ENCODE assay signal across 25 mouse cellular contexts in the genomic region with DNA sequence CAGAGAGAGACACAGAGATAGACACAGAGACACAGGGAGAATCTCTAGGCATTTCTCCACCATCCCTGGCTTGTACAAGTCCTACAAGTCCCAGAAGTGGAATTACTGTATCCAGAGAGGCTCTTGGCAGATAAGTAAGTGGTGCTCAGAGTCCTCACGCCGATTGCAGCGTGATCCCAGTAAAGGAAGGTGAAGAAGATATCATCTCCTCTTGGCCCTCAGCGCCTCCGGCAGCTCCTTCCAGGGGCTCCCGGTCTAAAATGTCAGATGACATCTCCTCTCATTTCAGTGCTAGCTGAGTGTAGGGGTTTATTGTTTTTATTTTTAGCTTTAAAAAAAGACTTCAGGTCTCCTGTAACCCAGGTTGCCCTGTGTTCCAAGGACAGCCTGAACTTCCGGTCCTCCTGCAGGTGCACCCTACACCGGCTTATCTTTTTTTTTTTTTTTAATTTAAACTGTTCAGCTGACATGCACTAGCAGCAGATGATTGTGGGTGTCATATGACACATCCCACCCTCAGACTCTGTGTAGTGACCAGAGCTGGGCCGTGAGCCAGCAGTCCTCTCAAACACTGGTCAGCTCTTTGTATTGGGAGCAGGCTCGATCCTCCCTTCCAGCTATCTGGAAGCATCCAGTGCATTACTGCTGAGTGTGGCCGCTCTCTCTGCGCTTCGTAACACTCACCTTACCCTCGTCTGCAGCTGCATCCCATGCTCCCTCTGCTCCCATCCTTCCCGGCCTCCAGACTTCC. TPM values are rescaled to one million over a fixed set of nuclear protein-coding genes. Genes with fewer than 3 reads are reported as not detected.
A peak's percentile ranks its signal among the peaks of the same experiment; 100 is the strongest.
DNase-seq lines count a peak whose midpoint lies in the region; ATAC-seq and TF ChIP-seq lines count a peak whose summit lies in the region.
"Had no signal": no experiment of that assay in that cellular context is flagged by ENCODE, and none has a peak within 500 bp of the region (broad histone marks: within the 10 kb centered on the region; RNA-seq: fewer than 3 reads in every experiment).

No protein-coding gene starts in this region.

- H3K9me3 ChIP-seq in embryonic facial prominence, embryonic 13.5 days = no peaks in the 10 kb centered on the region
- H3K9me3 ChIP-seq in embryonic facial prominence, embryonic 10.5 days = no peaks in the 10 kb centered on the region
- H3K9me3 ChIP-seq in heart, embryonic 15.5 days (replicated peaks) = no peaks in the 10 kb centered on the region
- no peaks in the 10 kb centered on the region for H3K9me3 ChIP-seq in heart, embryonic 11.5 days (replicated peaks; ENCODE audit: control insufficient read depth, low read length)
- no peaks in the 10 kb centered on the region for H3K9me3 ChIP-seq in lung, embryonic 14.5 days (ENCODE audit: low read depth, low read length)
- H3K9me3 ChIP-seq: hindbrain, embryonic 15.5 days; liver, embryonic 13.5 days; midbrain, embryonic 13.5 days; neural tube, embryonic 12.5 days had no signal

- H3K4me3 ChIP-seq in embryonic facial prominence, embryonic 13.5 days = no peak overlapping the region
- H3K4me3 ChIP-seq in embryonic facial prominence, embryonic 10.5 days = no peak overlapping the region
- no peak overlapping the region for H3K4me3 ChIP-seq in heart, embryonic 15.5 days
- no peak overlapping the region for H3K4me3 ChIP-seq in heart, embryonic 11.5 days (ENCODE audit: low read depth, low read length)
- no peak overlapping the region for H3K4me3 ChIP-seq in lung, embryonic 14.5 days (ENCODE audit: low read depth, low read length)
- H3K4me3 ChIP-seq: forebrain, embryonic 10.5 days; hindbrain, embryonic 15.5 days; limb, embryonic 12.5 days; liver, embryonic 13.5 days; midbrain, embryonic 13.5 days; neural tube, embryonic 12.5 days had no signal

- H3K27me3 ChIP-seq in embryonic facial prominence, embryonic 13.5 days = peaks cover 4% of the 10 kb centered on the region; the same call in 1 of the 2 replicates
- H3K27me3 ChIP-seq in embryonic facial prominence, embryonic 10.5 days (replicated peaks; ENCODE audit: low read depth, poor library complexity, severe bottlenecking) = peaks cover 14% of the 10 kb centered on the region
- H3K27me3 ChIP-seq in heart, embryonic 15.5 days = peaks cover 8% of the 10 kb centered on the region
- H3K27me3 ChIP-seq in heart, embryonic 11.5 days (ENCODE audit: control insufficient read depth, insufficient read depth, low read length) = peaks cover 24% of the 10 kb centered on the region
- H3K27me3 ChIP-seq in lung, embryonic 14.5 days (ENCODE audit: insufficient read depth, low read length) = no peaks in the 10 kb centered on the region
- H3K27me3 ChIP-seq: neural tube, embryonic 12.5 days had no signal

- no peak for DNase-seq in embryonic facial prominence, embryonic 10.5 days (ENCODE audit: low spot score)
- DNase-seq in lung, embryonic 14.5 days = peak; percentile 85
- DNase-seq in lung, adult 18-20 months = no peak
- DNase-seq in lung, postnatal 4 days = peak; percentile 18 to 55
- DNase-seq in frontal cortex, postnatal 25 days (ENCODE audit: low spot score in 2 of 2) = no peak
- DNase-seq: adrenal gland, postnatal 14 days; cerebellum, adult 11 months; cerebellum, postnatal 25 days; embryo, embryonic 11 days; heart, postnatal 14 days; kidney, adult 18-20 months; liver, embryonic 13.5 days; right cerebral cortex, adult 18-20 months; thymus, postnatal 36 days had no signal

- 0 out of 2 replicates have a peak overlapping the region, but pooled peaks have one; percentile 6 for H3K9ac ChIP-seq in embryonic facial prominence, embryonic 13.5 days
- H3K9ac ChIP-seq in heart, embryonic 15.5 days = no peak overlapping the region
- no peak overlapping the region for H3K9ac ChIP-seq in heart, embryonic 11.5 days (ENCODE audit: low read depth, low read length)
- no peak overlapping the region for H3K9ac ChIP-seq in lung, embryonic 14.5 days
- H3K9ac ChIP-seq: hindbrain, embryonic 15.5 days; limb, embryonic 12.5 days; liver, embryonic 13.5 days; midbrain, embryonic 13.5 days; neural tube, embryonic 12.5 days had no signal

- 70% methylated on average over 15 of the region's 15 CpGs for WGBS in embryonic facial prominence, embryonic 13.5 days
- WGBS in embryonic facial prominence, embryonic 10.5 days = 77% methylated on average over 15 of the region's 15 CpGs
- WGBS in heart, embryonic 15.5 days = 30% methylated on average over 15 of the region's 15 CpGs
- WGBS in heart, embryonic 11.5 days (ENCODE audit: insufficient replicate concordance) = 43% methylated on average over 15 of the region's 15 CpGs
- 30% methylated on average over 15 of the region's 15 CpGs for WGBS in lung, embryonic 14.5 days

- no peak overlapping the region for H3K27ac ChIP-seq in embryonic facial prominence, embryonic 13.5 days
- H3K27ac ChIP-seq in embryonic facial prominence, embryonic 10.5 days (replicated peaks) = no peak overlapping the region
- H3K27ac ChIP-seq in heart, embryonic 15.5 days = no peak overlapping the region
- H3K27ac ChIP-seq in heart, embryonic 11.5 days (ENCODE audit: low read depth, low read length) = no peak overlapping the region
- no peak overlapping the region for H3K27ac ChIP-seq in lung, embryonic 14.5 days (ENCODE audit: low read depth)
- H3K27ac ChIP-seq: forebrain, embryonic 10.5 days; hindbrain, embryonic 15.5 days; kidney, postnatal 0 days; limb, embryonic 12.5 days; liver, embryonic 13.5 days; midbrain, embryonic 13.5 days; neural tube, embryonic 12.5 days had no signal

- TF ChIP-seq CTCF in lung, embryonic 14.5 days (IDR thresholded peaks at IDR 0.05; ENCODE audit: low read depth) = no peak

- H3K4me1 ChIP-seq in embryonic facial prominence, embryonic 13.5 days = 0 out of 2 replicates have a peak, but pooled peaks cover 2% of the 10 kb centered on the region
- peaks cover 14% of the 10 kb centered on the region; the same call in 1 of the 2 replicates for H3K4me1 ChIP-seq in embryonic facial prominence, embryonic 10.5 days
- H3K4me1 ChIP-seq in heart, embryonic 15.5 days (replicated peaks) = peaks cover 14% of the 10 kb centered on the region
- H3K4me1 ChIP-seq in heart, embryonic 11.5 days (ENCODE audit: control insufficient read depth, insufficient read depth, low read length) = peaks cover 10% of the 10 kb centered on the region
- H3K4me1 ChIP-seq in lung, embryonic 14.5 days (ENCODE audit: insufficient read depth) = no peaks in the 10 kb centered on the region
- H3K4me1 ChIP-seq: hindbrain, embryonic 15.5 days; liver, embryonic 13.5 days had no signal

- ATAC-seq in embryonic facial prominence, embryonic 13.5 days (ENCODE audit: insufficient number of reproducible peaks, insufficient read depth, low FRiP score, low TSS enrichment, low read depth) = no peak
- no peak for ATAC-seq in heart, embryonic 15.5 days (replicated peaks; ENCODE audit: insufficient number of reproducible peaks, insufficient read depth, low FRiP score, low read depth)
- ATAC-seq in heart, embryonic 11.5 days (replicated peaks; ENCODE audit: insufficient number of reproducible peaks, low FRiP score, low TSS enrichment) = no peak
- peak; percentile 75; the same call in 1 of the 2 replicates for ATAC-seq in lung, embryonic 14.5 days (ENCODE audit: insufficient read depth)
- ATAC-seq: activated CD4-positive, CD25-positive, alpha-beta regulatory T cell, adult 4 months; midbrain, embryonic 13.5 days had no signal

- H3K36me3 ChIP-seq in embryonic facial prominence, embryonic 13.5 days = no peaks in the 10 kb centered on the region
- H3K36me3 ChIP-seq in embryonic facial prominence, embryonic 10.5 days (replicated peaks) = no peaks in the 10 kb centered on the region
- H3K36me3 ChIP-seq in heart, embryonic 15.5 days = no peaks in the 10 kb centered on the region
- no peaks in the 10 kb centered on the region for H3K36me3 ChIP-seq in heart, embryonic 11.5 days (ENCODE audit: control insufficient read depth, insufficient read depth, low read length)
- no peaks in the 10 kb centered on the region for H3K36me3 ChIP-seq in lung, embryonic 14.5 days (ENCODE audit: insufficient read depth)
- H3K36me3 ChIP-seq: forebrain, embryonic 10.5 days; hindbrain, embryonic 15.5 days; limb, embryonic 12.5 days; liver, embryonic 13.5 days; midbrain, embryonic 13.5 days; neural tube, embryonic 12.5 days had no signal

- H3K4me2 ChIP-seq in embryonic facial prominence, embryonic 13.5 days = no peak overlapping the region
- H3K4me2 ChIP-seq in heart, embryonic 15.5 days = 0 out of 2 replicates have a peak overlapping the region, but pooled peaks have one; percentile 4
- no peak overlapping the region for H3K4me2 ChIP-seq in heart, embryonic 11.5 days
- H3K4me2 ChIP-seq in lung, embryonic 14.5 days = no peak overlapping the region
- H3K4me2 ChIP-seq: hindbrain, embryonic 15.5 days; limb, embryonic 12.5 days; liver, embryonic 13.5 days; midbrain, embryonic 13.5 days; neural tube, embryonic 12.5 days had no signal

RNA-seq across cellular contexts. Expression of a gene that starts 5.2 kb away (rescaled TPM):
- polyA plus RNA-seq in embryonic facial prominence, embryonic 13.5 days (2015; fragmentation: Nextera tagmentation; extraction: Ambion mirVana) = 0.06 TPM in 1 of 2 replicates, not detected in the other
- 0.09 and 0.21 TPM in 2 replicates for polyA plus RNA-seq in embryonic facial prominence, embryonic 10.5 days (2016; fragmentation: Nextera tagmentation; extraction: Ambion mirVana)
- polyA plus RNA-seq in heart, embryonic 15.5 days (2015; fragmentation: Nextera tagmentation; extraction: Ambion mirVana) = 0.09 and 0.34 TPM in 2 replicates
- 0.27 TPM in 1 of 2 replicates, not detected in the other for polyA plus RNA-seq in heart, embryonic 11.5 days (2014; fragmentation: Nextera tagmentation; extraction: Ambion mirVana)
- not detected in 2 replicates for polyA plus RNA-seq in lung, embryonic 14.5 days (2014; fragmentation: Nextera tagmentation; extraction: Ambion mirVana)

RNA-seq across cellular contexts. Expression of a gene that starts 26.9 kb away (rescaled TPM):
- polyA plus RNA-seq in embryonic facial prominence, embryonic 13.5 days (2015; fragmentation: Nextera tagmentation; extraction: Ambion mirVana) = 1.1 and 1.2 TPM in 2 replicates
- 3.9 and 5.4 TPM in 2 replicates for polyA plus RNA-seq in embryonic facial prominence, embryonic 10.5 days (2016; fragmentation: Nextera tagmentation; extraction: Ambion mirVana)
- polyA plus RNA-seq in heart, embryonic 15.5 days (2015; fragmentation: Nextera tagmentation; extraction: Ambion mirVana) = 2.0 and 2.6 TPM in 2 replicates
- 16.8 and 18.4 TPM in 2 replicates for polyA plus RNA-seq in heart, embryonic 11.5 days (2014; fragmentation: Nextera tagmentation; extraction: Ambion mirVana)
- polyA plus RNA-seq in lung, embryonic 14.5 days (2014; fragmentation: Nextera tagmentation; extraction: Ambion mirVana) = 0.11 and 0.26 TPM in 2 replicates
- polyA plus RNA-seq: activated CD4-positive, CD25-positive, alpha-beta regulatory T cell, adult 4 months had no signal

RNA-seq across cellular contexts. Expression of a gene that starts 36.4 kb away (rescaled TPM):
- not detected in 2 replicates for polyA plus RNA-seq in embryonic facial prominence, embryonic 13.5 days (2015; fragmentation: Nextera tagmentation; extraction: Ambion mirVana)
- polyA plus RNA-seq in embryonic facial prominence, embryonic 10.5 days (2016; fragmentation: Nextera tagmentation; extraction: Ambion mirVana) = 0.05 and 0.08 TPM in 2 replicates
- 0.11 TPM in 2 replicates for polyA plus RNA-seq in heart, embryonic 15.5 days (2015; fragmentation: Nextera tagmentation; extraction: Ambion mirVana)
- 0.07 and 0.21 TPM in 2 replicates for polyA plus RNA-seq in heart, embryonic 11.5 days (2014; fragmentation: Nextera tagmentation; extraction: Ambion mirVana)
- 0.13 and 0.30 TPM in 2 replicates for polyA plus RNA-seq in lung, embryonic 14.5 days (2014; fragmentation: Nextera tagmentation; extraction: Ambion mirVana)
- polyA plus RNA-seq: limb, embryonic 12.5 days; neural tube, embryonic 12.5 days; small intestine, adult 2 months had no signal

RNA-seq across cellular contexts. Expression of a gene that starts 54.8 kb away (rescaled TPM):
- 4.3 and 6.7 TPM in 2 replicates for polyA plus RNA-seq in embryonic facial prominence, embryonic 13.5 days (2015; fragmentation: Nextera tagmentation; extraction: Ambion mirVana)
- polyA plus RNA-seq in embryonic facial prominence, embryonic 10.5 days (2016; fragmentation: Nextera tagmentation; extraction: Ambion mirVana) = 5.0 and 5.2 TPM in 2 replicates
- polyA plus RNA-seq in heart, embryonic 15.5 days (2015; fragmentation: Nextera tagmentation; extraction: Ambion mirVana) = 149 and 153 TPM in 2 replicates
- 33.1 and 49.0 TPM in 2 replicates for polyA plus RNA-seq in heart, embryonic 11.5 days (2014; fragmentation: Nextera tagmentation; extraction: Ambion mirVana)
- polyA plus RNA-seq in lung, embryonic 14.5 days (2014; fragmentation: Nextera tagmentation; extraction: Ambion mirVana) = 0.83 and 2.6 TPM in 2 replicates

Comparison
In these comparisons a context has a peak if more than half of its experiments do, and no peak if none do; other contexts are left out.
1. DNase-seq: peak in lung, embryonic 14.5 days (single experiment) and lung, postnatal 4 days (2 of 2); none in embryonic facial prominence, embryonic 10.5 days (single experiment), lung, adult 18-20 months (0 of 2) and frontal cortex, postnatal 25 days (0 of 2).